Mouse (Mus musculus): Measurements from ENCODE around the gene Atp2c2. TPM values are rescaled to one million over a fixed set of nuclear protein-coding genes. Genes with fewer than 3 reads are reported as not detected.
A peak's percentile ranks its signal among the peaks of the same experiment; 100 is the strongest.

Gene Atp2c2
- total and polyA plus RNA-seq, 2 experiments from 2014 or later, result 0.82 to 1.1 TPM

DNA sequence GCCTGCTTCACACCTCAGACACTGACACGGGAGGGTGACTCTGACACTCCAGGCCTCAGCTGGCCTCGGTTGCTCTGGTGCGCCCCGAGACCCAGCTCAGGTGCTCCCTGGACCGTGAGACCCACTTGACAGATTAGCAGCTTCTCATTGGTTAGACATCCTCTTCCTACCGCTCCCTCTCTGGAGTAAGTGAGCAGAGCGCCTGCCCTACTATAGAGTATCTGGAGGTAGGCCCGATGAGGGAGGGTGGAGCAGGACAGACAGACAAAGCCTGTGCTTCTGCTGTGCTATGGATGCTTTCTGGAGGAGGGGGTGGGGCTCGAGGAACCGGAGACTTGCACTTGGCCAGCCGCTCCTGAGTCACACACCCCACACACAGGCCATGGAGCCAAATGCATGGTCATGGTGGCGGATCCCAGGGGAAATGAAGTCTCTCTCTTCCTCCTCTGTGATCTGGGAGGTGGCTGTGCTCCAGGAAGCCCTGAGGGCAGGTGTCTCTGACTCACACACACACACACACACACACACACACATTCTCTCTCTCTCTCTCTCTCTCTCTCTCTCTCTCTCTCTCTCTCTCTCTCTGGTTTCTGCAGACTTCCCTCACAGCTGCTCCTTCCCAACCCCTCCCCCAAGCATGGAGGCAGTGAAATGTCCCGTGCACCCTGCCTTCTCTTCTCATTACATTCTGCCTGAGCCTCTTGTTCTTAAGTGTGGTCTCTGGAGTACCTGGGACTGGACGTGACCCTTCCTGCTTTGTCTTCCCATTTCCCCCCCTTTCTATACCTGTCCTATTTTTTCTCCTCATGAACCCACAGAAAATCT is 9.3 kb downstream of the Atp2c2 start:
- WGBS, result 67% methylated on average over 14 of the region's 14 CpGs
- DNase-seq (ENCODE audit: low spot score) (peak; percentile 21), ATAC-seq (ENCODE audit: low FRiP score) (no peak)
- no peak for TF ChIP-seq CTCF (IDR thresholded peaks at IDR 0.05)
- Histone ChIP-seq H3K9ac (replicated peaks; ENCODE audit: low read length, poor library complexity, severe bottlenecking) (no peak overlapping the region), H3K4me3 (ENCODE audit: low read depth, low read length) (no peak overlapping the region), H3K9me3 (ENCODE audit: low read length) (no peaks in the 10 kb centered on the region), H3K27ac (ENCODE audit: low read depth, low read length) (no peak overlapping the region), H3K4me1 (ENCODE audit: insufficient read depth, low read length) (no peaks in the 10 kb centered on the region), H3K27me3 (ENCODE audit: insufficient read depth, low read length) (no peaks in the 10 kb centered on the region), H3K36me3 (ENCODE audit: insufficient read depth, low read length) (no peaks in the 10 kb centered on the region), H3K4me2 (ENCODE audit: low read depth, low read length, poor library complexity, severe bottlenecking) (no peak overlapping the region)

DNA sequence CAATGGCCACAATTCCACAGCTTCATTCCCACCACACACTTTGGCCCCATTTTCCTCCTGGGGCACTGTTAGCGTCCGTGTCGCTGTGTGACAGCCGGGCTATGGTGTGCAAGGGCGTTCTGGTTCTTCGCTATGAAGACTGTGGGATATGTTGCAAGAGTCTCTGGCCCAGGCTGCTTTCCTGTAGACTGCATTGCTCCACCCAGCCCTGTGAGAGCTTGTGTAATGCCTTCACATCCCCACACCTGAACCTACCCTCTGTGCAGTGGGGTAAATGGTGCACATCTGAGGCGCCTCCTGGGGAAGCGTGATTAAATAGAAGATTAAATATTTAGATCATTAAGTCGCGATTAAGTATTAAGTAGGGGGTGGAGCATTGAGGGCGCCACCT is 9.9 kb downstream of the Atp2c2 start:
- Histone ChIP-seq H3K27me3 (ENCODE audit: insufficient read depth, low read length) (no peaks in the 10 kb centered on the region), H3K4me1 (ENCODE audit: insufficient read depth, low read length) (no peaks in the 10 kb centered on the region), H3K9ac (replicated peaks; ENCODE audit: low read length, poor library complexity, severe bottlenecking) (no peak overlapping the region), H3K4me3 (ENCODE audit: low read depth, low read length) (no peak overlapping the region), H3K9me3 (ENCODE audit: low read length) (no peaks in the 10 kb centered on the region), H3K4me2 (ENCODE audit: low read depth, low read length, poor library complexity, severe bottlenecking) (no peak overlapping the region), H3K36me3 (ENCODE audit: insufficient read depth, low read length) (no peaks in the 10 kb centered on the region), H3K27ac (ENCODE audit: low read depth, low read length) (no peak overlapping the region)
- 79% methylated on average over 11 of the region's 11 CpGs for WGBS
- DNase-seq (ENCODE audit: low spot score) (no peak), ATAC-seq (ENCODE audit: low FRiP score) (no peak)
- TF ChIP-seq CTCF (IDR thresholded peaks at IDR 0.05), result no peak

DNA sequence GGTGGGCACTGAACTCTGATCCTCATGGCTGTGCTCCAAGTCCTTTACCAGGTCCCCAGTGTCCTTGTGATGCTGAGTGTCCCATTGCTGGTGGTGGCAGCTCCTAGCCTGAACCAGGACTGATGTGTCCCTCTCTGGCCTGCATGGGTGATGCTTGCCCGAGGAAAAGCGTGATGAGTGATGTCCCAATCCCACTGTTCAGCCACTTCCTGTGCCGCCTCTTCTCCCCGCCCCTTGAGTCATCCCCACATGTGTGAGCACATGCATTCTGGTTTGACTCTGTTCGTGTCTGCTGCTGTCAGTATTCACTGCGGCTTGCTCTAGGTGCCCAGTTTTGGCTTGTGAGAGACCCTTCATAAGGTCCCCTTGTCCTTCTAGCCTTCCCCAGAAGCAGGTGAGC is 12.4 kb downstream of the Atp2c2 start:
- H3K4me3 ChIP-seq (ENCODE audit: low read depth, low read length), result no peak overlapping the region
- ATAC-seq (ENCODE audit: low FRiP score), result no peak
- H3K27ac ChIP-seq (ENCODE audit: low read depth, low read length), result no peak overlapping the region
- no peaks in the 10 kb centered on the region for H3K4me1 ChIP-seq (ENCODE audit: insufficient read depth, low read length)
- no peak overlapping the region for H3K4me2 ChIP-seq (ENCODE audit: low read depth, low read length, poor library complexity, severe bottlenecking)
- no peak overlapping the region for H3K9ac ChIP-seq (replicated peaks; ENCODE audit: low read length, poor library complexity, severe bottlenecking)
- 84% methylated on average over 6 of the region's 6 CpGs for WGBS
- H3K27me3 ChIP-seq (ENCODE audit: insufficient read depth, low read length), result no peaks in the 10 kb centered on the region
- no peak for TF ChIP-seq CTCF (IDR thresholded peaks at IDR 0.05)
- no peaks in the 10 kb centered on the region for H3K9me3 ChIP-seq (ENCODE audit: low read length)
- DNase-seq (ENCODE audit: low spot score), result no peak
- H3K36me3 ChIP-seq (ENCODE audit: insufficient read depth, low read length), result no peaks in the 10 kb centered on the region

DNA sequence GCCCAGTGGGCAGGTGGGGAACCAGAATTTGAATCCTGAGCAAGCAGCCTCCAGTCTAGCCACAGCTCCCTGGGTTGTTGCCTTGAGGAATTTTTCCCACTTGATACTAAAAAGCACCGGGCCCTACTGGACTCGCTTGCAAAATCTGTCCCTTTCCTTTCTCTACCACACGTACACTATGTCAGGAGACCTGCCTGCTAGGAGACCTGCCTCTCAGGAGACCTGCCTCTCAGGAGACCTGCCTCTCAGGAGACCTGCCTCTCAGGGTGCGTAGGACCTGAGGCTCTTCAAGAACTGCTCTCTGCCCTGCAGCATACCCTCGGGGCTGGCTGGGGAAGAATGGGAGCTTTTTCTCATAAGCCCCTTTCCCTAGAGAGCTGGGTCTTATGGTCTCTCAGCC is 13.6 kb downstream of the Atp2c2 start:
- H3K27me3 ChIP-seq (ENCODE audit: insufficient read depth, low read length), result no peaks in the 10 kb centered on the region
- no peaks in the 10 kb centered on the region for H3K9me3 ChIP-seq (ENCODE audit: low read length)

DNA sequence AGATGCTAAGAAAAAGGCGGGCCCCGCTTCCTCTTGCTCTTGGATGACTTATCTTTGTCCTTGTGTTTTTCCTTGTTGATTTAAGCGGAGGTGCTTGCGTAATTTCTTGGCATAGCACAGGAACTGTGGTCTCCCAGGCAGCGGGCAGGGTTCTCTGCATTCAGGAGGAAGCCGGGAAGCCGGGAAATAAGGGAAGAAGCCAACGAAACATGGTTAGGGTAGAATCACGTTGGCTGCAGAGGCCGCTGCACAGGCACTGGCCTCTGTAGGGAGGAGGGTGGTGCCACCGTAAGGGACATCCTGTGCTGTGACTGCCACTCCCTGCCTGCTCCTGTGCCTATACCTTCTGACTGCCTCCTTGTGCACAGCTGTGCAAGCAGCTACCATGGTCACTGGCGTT is 15.4 kb downstream of the Atp2c2 start:
- DNase-seq (ENCODE audit: low spot score) (peak; percentile 10), ATAC-seq (ENCODE audit: low FRiP score) (no peak)
- WGBS, result 63% methylated on average over 12 of the region's 12 CpGs
- no peak overlapping the region for H3K4me2 ChIP-seq (ENCODE audit: low read depth, low read length, poor library complexity, severe bottlenecking)
- H3K4me3 ChIP-seq (ENCODE audit: low read depth, low read length), result no peak overlapping the region
- no peaks in the 10 kb centered on the region for H3K9me3 ChIP-seq (ENCODE audit: low read length)
- TF ChIP-seq CTCF (IDR thresholded peaks at IDR 0.05), result no peak
- H3K27me3 ChIP-seq (ENCODE audit: insufficient read depth, low read length), result no peaks in the 10 kb centered on the region
- H3K36me3 ChIP-seq (ENCODE audit: insufficient read depth, low read length), result no peaks in the 10 kb centered on the region
- H3K27ac ChIP-seq (ENCODE audit: low read depth, low read length), result no peak overlapping the region
- no peaks in the 10 kb centered on the region for H3K4me1 ChIP-seq (ENCODE audit: insufficient read depth, low read length)
- H3K9ac ChIP-seq (replicated peaks; ENCODE audit: low read length, poor library complexity, severe bottlenecking), result no peak overlapping the region

More for the DNA sequence above, 13.6 kb downstream of the Atp2c2 start:
- Histone ChIP-seq H3K36me3 (ENCODE audit: insufficient read depth, low read length) (no peaks in the 10 kb centered on the region), H3K4me3 (ENCODE audit: low read depth, low read length) (no peak overlapping the region), H3K4me2 (ENCODE audit: low read depth, low read length, poor library complexity, severe bottlenecking) (no peak overlapping the region), H3K4me1 (ENCODE audit: insufficient read depth, low read length) (no peaks in the 10 kb centered on the region), H3K9ac (replicated peaks; ENCODE audit: low read length, poor library complexity, severe bottlenecking) (no peak overlapping the region), H3K27ac (ENCODE audit: low read depth, low read length) (no peak overlapping the region)
- ATAC-seq (ENCODE audit: low FRiP score) (no peak), DNase-seq (ENCODE audit: low spot score) (no peak)
- 68% methylated on average over 5 of the region's 5 CpGs for WGBS
- no peak for TF ChIP-seq CTCF (IDR thresholded peaks at IDR 0.05)

DNA sequence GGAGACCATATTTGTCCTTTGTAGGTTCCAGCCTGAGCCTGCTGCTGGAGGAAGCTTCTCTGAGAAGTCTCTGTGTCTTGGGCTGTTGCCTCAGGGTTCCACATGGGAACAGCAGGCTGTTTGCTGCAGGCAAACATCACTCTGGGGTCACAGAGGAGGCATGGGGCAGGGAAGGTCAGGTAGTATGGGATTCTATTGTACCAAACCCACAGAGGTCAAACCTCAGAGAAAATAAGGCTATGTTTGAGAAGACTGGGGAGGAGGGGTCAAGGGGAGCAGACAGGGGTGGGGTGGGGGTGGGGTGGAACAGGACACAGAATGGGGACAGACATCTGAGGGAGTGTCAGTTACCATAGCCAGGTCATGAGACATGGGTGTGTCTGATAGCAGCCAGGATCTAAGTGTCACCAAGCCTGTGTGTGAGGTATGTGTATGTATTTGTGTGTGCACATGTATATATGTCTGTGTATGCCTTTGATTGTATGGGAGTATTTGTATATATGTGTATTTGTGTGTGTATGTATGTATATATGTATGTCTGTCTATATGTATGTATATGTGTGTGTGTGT is 17.0 kb downstream of the Atp2c2 start:
- DNase-seq (ENCODE audit: low spot score) (no peak), ATAC-seq (ENCODE audit: low FRiP score) (no peak)
- Histone ChIP-seq H3K36me3 (ENCODE audit: insufficient read depth, low read length) (no peaks in the 10 kb centered on the region), H3K4me2 (ENCODE audit: low read depth, low read length, poor library complexity, severe bottlenecking) (no peak overlapping the region), H3K27me3 (ENCODE audit: insufficient read depth, low read length) (no peaks in the 10 kb centered on the region), H3K4me1 (ENCODE audit: insufficient read depth, low read length) (no peaks in the 10 kb centered on the region), H3K9ac (replicated peaks; ENCODE audit: low read length, poor library complexity, severe bottlenecking) (no peak overlapping the region), H3K4me3 (ENCODE audit: low read depth, low read length) (no peak overlapping the region), H3K9me3 (ENCODE audit: low read length) (no peaks in the 10 kb centered on the region), H3K27ac (ENCODE audit: low read depth, low read length) (no peak overlapping the region)
- TF ChIP-seq CTCF (IDR thresholded peaks at IDR 0.05), result no peak
